Mouse (Mus musculus) mature B cell (primary cell): ENCODE data around the gene Fam227a.

Source experiments
- in situ Hi-C: fragments of 300-500 bp; cut with MboI; formaldehyde crosslinking; loops from 2 replicates; pipeline ENCODE4 v1.14.3; 2019

Fam227a gene

GRCm38 (mm10) chr15:79658531-79659375 is at the start of gene Fam227a, which contains the start of gene Cby1:
TSS of gene Fam227a (minus strand) at chr15:79658956.
TSS of gene Cby1 (plus strand) at chr15:79659199.
- in situ Hi-C loops: loop anchor here (5.0 kb wide), 1 partner anchor 34 kb away; the partner anchor contains the start of gene Gtpbp1

DNA sequence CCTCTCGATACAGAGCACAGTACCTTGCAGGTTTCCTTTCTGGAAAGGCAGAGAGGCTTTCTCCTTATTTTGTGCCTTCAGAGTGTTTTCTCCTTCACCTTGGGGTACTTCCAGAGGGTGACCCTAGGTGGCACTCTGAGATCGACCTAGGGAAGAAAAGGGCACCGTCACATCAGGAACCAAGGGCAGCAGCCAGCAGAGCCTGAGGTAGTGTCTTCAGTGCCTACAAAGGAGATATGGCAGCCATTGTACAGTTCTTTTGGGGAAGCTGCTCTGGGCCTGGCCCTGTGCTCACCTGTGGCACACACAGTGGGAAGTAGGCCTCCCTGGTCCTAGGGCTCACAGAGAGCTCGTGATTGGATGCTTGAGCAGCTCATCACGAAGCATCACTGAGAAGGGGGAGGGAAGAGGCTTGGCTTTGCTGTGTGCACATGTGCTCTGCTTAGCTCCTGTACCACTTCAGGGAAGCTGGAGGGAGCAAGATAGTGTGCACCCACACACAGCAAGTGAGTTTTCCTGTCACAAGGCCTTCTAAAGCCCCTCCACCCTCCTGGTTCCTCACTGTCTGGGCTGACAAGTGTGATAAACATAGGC is 49.6 kb upstream of the Fam227a start:
- in situ Hi-C loops: no loop called here

DNA sequence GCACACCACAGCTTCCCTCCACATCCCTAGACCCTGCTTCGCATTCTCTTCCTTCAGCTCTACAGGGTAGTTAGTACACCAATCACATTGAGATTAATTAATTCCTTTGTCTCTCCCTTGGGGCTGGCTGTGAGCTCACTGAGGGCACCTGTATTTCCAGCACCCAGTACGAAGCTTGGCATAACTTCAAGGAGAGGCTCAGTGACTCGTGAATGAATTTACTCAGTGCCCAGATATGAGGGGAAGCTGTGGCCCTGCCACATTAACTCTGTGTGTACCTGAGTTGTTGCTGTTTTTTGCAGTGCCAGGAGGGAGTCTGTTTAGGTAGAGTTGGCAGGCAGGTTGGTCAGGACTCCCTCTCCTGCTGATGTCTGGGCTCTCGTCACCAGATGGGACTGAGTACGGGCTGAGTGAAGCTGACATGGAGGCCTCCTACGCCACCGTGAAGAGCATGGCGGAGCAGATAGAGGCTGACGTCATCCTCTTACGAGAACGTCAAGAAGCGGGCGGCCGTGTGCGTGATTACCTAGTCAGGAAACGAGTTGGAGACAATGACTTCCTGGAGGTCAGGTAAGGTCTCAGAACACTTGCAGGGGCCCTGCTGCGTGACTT is 48.0 kb upstream of the Fam227a start:
- in situ Hi-C loops: no loop called here

- in situ Hi-C loops: no loop called here
Observed at GRCm38 (mm10) chr15:79697558-79698187, 38.9 kb upstream of the Fam227a start.

- in situ Hi-C loops: no loop called here
Observed at GRCm38 (mm10) chr15:79697011-79697410, 38.3 kb upstream of the Fam227a start.

GRCm38 (mm10) chr15:79696508-79696907 is 37.8 kb upstream of the Fam227a start:
- in situ Hi-C loops: no loop called here

- in situ Hi-C loops: no loop called here
Observed at GRCm38 (mm10) chr15:79695516-79695915, 36.8 kb upstream of the Fam227a start.

GRCm38 (mm10) chr15:79694512-79694911 is 35.8 kb upstream of the Fam227a start:
- in situ Hi-C loops: loop anchor here (5.0 kb wide), 2 partner anchors 37 to 43 kb away; partner anchors contain the start of genes Cby1 and Fam227a

DNA sequence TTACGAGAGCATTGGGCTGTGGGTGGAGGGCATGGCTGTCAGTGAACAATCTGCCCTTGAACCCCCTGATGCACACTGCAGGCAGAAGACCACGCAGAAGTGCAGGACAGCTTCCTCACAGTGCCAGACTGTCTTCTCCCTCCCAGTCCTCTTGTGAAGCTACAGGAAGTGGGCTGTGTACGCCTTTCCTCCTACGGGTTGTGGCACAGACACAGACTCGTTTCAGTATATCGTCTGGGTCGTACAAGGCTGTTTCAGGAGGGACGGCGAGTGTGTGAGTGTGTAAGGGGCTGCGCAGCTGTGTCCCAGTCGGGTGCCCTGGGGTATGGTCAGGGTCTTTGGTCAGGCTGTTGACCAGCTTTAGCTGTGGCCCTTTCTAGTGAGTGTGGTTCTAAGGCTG is 35.0 kb upstream of the Fam227a start:
- in situ Hi-C loops: loop anchor here (5.0 kb wide), 2 partner anchors 36 to 44 kb away; partner anchors contain the start of genes Cby1 and Fam227a

DNA sequence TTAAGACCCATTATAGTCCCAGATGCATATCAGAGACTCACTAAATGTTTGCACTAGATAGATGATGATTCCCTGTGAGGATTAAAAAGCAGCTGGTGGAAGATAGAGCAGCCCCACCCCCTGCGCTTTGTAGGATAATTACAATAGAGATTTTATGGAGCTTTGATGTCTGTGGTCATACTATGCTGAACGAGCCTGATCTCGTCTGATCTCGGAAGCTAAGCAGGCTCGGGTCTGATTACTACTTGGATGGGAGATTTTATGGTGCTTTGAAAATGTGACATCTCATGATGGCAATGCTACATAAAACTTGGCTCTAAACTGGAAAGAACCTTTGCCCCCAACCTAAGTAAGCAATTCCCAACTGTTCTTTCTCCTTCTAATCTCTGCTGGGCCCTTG is 33.6 kb upstream of the Fam227a start:
- in situ Hi-C loops: loop anchor here (5.0 kb wide), 2 partner anchors 35 to 45 kb away; partner anchors contain the start of genes Cby1 and Fam227a

DNA sequence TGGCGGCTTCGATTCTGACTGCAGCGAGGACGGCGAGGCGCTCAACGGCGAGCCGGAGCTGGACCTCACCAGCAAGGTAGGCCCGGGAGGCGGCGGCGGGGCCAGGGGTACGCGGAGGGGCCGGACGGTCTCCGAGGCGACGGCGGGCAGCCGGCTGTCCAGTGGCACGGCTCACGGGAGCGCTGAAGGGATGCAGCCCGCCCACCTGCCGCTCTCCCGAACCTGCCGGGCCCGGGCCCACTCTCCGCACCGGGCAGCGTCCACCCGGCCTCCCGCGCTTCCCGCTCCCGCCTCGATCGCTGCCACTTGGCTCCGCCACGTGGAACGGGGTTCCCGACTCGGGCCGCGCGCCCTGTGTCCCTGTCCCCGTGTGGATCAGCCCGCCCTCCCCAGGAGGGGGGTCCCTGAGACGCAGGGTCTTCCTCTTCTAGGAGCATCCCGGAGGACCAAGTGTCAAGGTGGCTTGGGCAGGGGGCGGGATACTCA is 32.3 kb upstream of the Fam227a start:
- in situ Hi-C loops: loop anchor here (5.0 kb wide), 2 partner anchors 34 to 46 kb away; partner anchors contain the start of genes Cby1 and Fam227a

DNA sequence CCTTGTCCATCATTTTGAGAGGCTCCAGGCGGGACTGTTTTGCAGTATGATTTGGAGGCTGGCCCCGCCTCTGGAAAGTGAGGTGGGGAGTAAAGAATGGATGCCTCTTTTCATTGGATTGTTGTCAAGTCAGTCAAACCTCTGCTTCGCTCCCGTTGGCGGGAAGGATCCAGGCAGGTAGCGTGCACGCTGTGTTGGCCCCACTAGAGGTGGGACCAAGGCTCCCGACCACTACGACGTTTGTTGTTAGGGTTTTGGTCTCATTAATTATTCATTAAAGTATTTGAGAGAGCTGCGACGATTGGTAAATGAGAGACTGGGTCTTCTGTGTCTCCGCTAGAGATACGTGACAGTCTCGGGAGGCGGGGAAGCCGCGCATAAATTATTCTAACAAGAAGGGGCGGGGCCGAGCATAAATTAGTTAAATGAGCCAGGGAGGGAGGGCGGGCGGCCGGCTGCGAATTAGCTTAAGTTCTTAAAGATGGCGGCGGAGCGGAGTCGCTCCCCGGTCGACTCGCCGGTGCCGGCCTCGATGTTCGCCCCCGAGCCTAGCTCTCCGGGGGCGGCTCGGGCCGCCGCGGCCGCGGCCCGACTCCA is 31.8 kb upstream of the Fam227a start, which contains the start of gene Gtpbp1:
TSS of gene Gtpbp1 (plus strand) at position 420 of the 597 bp plus-strand sequence.
- in situ Hi-C loops: loop anchor here (5.0 kb wide), 2 partner anchors 33 to 47 kb away; partner anchors contain the start of genes Cby1 and Fam227a

DNA sequence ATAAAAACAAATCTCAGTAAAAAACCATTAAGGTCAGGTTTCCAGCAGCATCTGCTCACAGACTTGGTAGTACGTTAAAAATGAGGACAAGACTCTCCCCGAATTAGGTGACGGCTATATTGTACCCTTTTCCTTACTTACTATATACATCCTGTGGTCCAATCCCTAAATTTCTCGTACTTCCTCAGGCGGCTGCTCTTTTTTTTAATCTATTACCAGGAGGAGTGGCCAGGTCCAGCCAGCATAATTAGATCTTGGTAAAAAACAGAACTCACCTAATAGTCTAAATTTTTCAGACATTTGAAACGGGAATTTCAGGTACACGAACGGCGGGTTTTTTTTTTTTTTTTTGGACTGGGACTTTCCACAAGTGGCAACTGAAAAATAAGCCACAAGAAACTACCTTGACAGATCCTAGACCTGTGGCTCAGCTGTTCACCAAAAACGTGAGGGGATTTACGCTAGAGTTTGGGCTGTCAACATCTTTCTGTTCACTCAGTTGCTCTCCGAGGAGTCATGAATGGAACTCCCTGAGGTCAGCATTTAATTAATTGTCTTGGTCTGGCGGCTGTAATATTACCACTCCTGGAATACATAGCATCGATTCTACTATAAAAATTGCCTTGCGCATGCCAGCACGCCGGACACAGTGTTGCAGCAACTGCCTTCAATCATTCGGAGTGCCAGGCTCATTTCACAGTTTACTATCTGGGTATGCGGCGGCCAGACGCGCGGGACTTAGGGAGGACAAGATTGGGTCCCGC is 31.1 kb upstream of the Fam227a start:
- in situ Hi-C loops: loop anchor here (5.0 kb wide), 2 partner anchors 33 to 47 kb away; partner anchors contain the start of genes Cby1 and Fam227a

- in situ Hi-C loops: no loop called here
Observed at GRCm38 (mm10) chr15:79688268-79688956, 29.7 kb upstream of the Fam227a start.

DNA sequence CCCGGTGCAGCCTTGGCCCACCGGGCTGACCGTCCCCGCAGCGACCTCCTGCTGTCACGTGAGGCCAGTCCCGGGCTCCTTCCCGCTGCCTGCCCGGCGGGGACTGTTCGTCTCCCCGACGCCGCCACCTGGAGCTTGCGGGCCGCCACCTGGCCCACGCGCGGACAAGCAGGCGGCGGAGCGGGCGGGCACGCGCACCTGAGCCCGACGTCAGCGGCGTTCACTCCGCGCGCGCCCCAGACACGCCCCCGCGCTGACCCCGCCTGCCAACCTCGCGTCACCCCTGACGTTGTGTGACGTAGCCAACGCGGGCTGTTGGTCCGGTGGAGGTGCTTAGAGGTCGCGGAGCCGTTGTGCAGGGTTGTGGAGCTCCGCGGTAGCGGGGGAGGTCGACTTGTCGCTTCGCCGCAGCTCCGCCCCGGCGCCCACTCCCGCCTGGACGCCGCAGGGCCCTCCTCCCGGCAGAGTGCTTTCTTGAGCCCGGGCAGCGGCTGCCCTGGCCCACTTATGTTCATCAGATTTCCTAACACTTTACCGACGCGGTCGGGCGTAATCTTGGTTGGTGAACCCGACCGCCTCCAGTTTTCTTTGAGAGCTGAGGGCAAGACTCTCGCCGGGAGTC is 29.0 kb upstream of the Fam227a start, which contains the start of gene Josd1:
TSS of gene Josd1 (minus strand) at position 274 of the 622 bp plus-strand sequence.
- in situ Hi-C loops: no loop called here

GRCm38 (mm10) chr15:79687175-79687574 is 28.4 kb upstream of the Fam227a start:
- in situ Hi-C loops: no loop called here

- in situ Hi-C loops: no loop called here
Observed at GRCm38 (mm10) chr15:79686046-79686869, 27.5 kb upstream of the Fam227a start.

DNA sequence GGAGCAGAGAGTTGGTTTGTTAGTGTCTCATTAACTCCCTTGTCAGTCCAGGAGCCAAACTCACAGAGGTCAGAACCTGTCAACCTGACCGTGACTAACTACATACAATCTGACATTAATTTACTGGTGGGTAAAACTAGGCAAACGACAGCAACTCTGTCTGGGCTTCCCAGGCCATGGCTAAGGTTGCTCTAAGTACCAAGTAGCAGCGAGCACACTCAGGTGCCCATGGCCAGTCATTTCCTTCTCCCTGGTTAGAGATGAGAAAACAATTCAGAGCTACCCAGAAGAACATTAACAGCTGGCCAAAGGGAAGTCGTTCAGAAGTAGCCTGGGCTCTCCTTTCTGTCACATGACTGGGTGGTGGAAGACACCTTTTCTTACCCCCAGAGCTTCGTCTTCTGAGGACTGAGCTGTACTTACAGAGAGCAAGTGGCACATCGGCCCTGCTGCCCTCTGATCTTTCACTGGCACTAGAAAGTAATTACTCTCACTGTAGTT is 26.4 kb upstream of the Fam227a start:
- in situ Hi-C loops: no loop called here
